Mouse (Mus musculus) mature B cell (primary cell): ENCODE data around the gene Stard9.

Experiments used
- in situ Hi-C: fragments of 300-500 bp; cut with MboI; formaldehyde crosslinking; loops from 2 replicates; pipeline ENCODE4 v1.14.3; 2019

Gene Stard9

GRCm38 (mm10) chr2:120729775-120730585 is 101.1 kb downstream of the Stard9 start:
- in situ Hi-C loops = no loop called here

- in situ Hi-C loops = no loop called here
Measured at GRCm38 (mm10) chr2:120730639-120731166, 101.8 kb downstream of the Stard9 start.

DNA sequence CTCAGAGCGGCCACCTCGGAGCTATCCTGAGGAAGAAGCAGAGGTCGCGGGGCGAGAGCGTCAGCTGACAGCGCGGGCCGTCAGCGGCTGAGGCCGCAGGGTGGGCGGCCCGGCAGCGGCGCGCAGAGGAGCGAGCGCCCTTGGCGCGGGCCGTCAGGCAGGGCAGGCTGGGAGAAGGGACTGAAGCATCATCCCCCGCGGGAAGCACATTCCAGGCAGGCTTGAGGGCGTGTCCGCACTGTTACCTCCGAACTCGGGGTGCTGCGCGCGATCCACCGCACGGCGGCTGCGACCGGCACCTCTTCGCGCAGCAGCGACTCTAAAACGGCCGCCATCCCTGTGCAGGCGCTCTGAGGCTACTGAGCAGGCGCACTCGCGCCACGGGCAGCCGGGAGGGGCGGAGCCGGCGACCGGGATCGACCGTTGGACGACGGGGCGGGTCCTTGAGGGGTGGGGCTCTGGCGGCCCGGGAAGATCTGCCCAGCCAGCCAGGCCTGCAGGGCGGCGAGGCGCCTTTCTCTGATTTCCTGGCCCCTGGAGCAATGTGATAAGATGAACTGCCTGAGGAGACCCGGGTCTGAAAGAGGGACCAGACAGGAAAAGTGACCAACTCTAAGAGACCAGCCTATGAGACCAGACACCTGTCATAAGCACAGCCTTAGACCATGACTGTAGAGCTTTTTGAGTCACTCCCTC is 102.4 kb downstream of the Stard9 start:
- in situ Hi-C loops = no loop called here

- in situ Hi-C loops = no loop called here
Measured at GRCm38 (mm10) chr2:120731877-120732530, 103.1 kb downstream of the Stard9 start.

DNA sequence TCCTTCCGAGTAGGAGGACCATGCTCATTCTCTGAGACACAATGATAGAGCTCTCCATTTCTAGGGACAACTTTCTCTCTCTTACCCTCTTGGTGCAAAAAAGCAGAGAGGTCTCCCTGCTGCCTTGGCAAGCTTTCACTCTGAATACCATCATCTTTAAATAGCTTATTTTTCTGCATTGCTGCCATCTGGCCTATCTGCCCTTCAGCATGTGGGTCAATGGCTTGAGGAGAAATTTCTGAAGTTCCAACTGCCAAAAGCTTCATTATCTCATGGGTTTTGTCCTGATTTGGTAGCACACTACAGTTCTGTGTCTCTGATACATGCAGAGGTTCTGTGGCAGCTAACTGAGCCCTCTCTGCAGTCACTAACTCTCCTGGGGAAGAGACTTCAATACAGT is 116.6 kb downstream of the Stard9 start:
- in situ Hi-C loops = no loop called here

DNA sequence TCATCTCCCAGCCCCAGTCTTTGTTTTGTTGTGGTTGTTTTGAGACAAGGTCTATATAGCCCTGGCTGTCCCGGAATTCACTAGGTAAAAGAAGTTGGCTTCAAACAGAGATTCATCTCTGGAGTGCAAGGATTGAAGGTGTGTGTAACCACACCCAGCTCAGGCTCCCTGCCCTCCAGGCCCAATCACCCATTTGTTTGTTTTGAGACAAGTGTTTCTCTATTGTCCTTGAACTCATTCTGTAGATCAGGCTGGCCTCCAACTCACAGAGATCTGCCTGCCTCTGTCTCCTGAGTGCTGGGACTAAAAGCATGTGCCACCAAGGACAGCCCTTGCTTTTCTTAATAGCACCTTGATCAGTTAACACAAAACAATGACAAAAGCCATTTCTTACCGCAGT is 119.1 kb downstream of the Stard9 start:
- in situ Hi-C loops = no loop called here

DNA sequence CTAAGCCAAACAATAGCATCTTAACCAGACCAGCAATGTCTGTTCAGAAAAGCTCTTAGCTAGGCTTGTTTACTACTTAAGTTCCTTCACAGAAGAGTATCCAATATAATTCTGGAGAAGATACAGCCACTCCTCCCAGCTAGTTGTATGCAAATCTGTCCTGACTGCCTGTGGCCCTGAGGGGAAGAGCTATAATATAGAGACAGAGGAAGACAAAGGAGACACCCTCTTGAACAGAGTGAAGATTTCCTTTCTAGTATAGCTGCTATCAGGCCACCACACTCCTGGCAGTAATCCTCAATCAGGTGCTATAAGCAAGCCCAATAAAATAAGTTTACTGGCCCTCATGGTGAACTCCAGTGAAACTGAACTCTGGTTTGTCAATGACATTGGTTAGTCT is 133.0 kb downstream of the Stard9 start:
- in situ Hi-C loops = no loop called here

DNA sequence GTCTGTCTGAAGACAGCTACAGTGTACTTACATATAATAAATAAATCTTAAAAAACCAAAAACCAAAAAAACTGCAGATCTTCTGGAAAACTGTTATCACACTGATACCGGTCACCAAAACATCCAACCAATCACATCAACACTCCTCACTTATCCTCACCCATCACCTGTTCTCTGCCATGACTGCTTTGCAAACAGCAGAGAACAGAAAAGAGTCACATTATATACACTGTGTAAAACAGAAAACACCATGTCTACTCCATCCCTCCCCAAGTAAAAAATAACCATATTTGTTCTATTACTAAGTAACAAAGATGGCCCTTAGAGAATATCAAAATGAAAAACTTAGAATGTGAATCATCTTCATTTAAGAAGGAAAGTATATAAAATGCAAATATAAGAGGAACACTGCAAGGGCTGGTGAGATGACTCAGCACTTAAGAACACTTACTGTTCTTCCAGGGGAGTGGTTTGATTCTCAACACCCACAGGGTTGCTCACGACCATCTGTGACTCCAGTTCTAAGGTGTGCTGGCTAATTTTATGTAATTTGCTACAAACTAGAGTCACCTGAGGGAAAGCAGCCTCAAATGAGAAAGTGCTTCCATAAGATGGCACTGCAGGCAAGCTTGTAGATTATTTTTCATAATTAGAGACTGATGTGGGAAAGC is 141.5 kb downstream of the Stard9 start:
- in situ Hi-C loops = no loop called here
